Mouse (Mus musculus) brain, embryonic 14.5 days (tissue): ENCODE measurements around the gene Cpne4. TPM values are rescaled to one million over a fixed set of nuclear protein-coding genes. Genes with fewer than 3 reads are reported as not detected.
A peak's percentile ranks its signal among the peaks of the same experiment; 100 is the strongest.

Experiments used
- DNase-seq: peaks from one replicate; pipeline ENCODE4 v3.0.0-alpha.2; 2011; ENCODE audit warnings: low read depth
- CTCF ChIP-seq: fragments of 200-500 bp; IDR thresholded peaks from 2 replicates; pipeline ENCODE4 v1.5.1; 2012; ENCODE audit warnings: inconsistent platforms, mild to moderate bottlenecking, moderate library complexity, borderline replicate concordance; ENCODE audit not compliant: insufficient read depth, insufficient read length; ENCODE audit errors: extremely low read depth
- POLR2A ChIP-seq: fragments of 200-500 bp; IDR thresholded peaks from 2 replicates; pipeline ENCODE4 v1.6.1; 2012; ENCODE audit warnings: mild to moderate bottlenecking, inconsistent platforms, borderline replicate concordance; ENCODE audit not compliant: poor library complexity, insufficient read depth, insufficient read length, severe bottlenecking; ENCODE audit errors: extremely low read depth
- polyA plus RNA-seq: library from polyadenylated mRNA; depleted of rRNA; stranded (reverse); fragments of >200 nt; gene quantifications from 2 replicates; pipeline ENCODE4 v1.2.3, GENCODE M21; 2012

Gene Cpne4
- polyA plus RNA-seq, 1 experiment: 9.1 TPM

GRCm38 (mm10) chr9:104845226-104845930 is 298.3 kb downstream of the Cpne4 start:
- DNase-seq: no peak
- TF ChIP-seq POLR2A (no peak), CTCF (no peak)

DNA sequence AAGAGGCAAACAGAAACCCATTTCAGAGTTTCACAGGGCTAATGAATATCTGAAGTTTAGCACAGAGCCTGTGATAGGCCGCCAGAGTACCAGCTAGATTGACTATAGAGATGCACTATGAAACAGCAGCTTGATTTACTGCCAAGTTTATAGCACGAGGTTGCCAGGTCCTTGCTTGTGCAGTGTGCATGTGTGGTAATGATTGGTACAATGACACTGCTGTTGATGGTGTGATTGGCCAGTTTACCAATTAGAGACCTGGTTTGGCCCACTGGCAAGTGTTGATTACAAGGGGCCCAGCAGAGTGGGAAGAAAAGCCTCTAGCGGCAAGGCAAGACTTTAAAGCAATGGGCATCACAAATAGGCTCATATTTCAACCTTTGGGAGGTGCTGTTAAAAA is 306.6 kb downstream of the Cpne4 start:
- peak; percentile 93 for DNase-seq
- TF ChIP-seq CTCF (no peak), POLR2A (no peak)

- TF ChIP-seq POLR2A (no peak), CTCF (no peak)
- DNase-seq: peak; percentile 90
These were observed 307.3 kb downstream of the Cpne4 start for GRCm38 (mm10) chr9:104854245-104854921.

DNA sequence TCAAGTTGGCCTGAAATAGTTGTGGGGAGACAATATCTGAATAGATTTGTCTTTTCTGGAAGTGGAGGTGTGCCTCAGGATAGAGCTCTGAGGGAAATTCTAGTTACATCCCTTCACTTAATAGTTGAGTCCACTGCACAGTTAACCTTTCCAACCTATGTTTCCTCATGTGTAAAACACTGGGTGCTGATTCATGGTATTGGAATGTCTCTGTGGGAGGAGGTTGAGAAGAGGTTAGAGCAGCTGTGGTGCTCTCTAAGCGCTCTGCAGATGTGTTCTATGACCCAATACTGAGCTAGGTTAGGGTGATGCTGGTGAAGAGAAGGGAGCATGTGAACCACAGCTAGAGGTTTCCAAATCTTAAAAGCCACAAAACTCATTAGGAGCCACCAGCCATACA is 318.7 kb downstream of the Cpne4 start:
- no peak for DNase-seq
- no peak for TF ChIP-seq POLR2A
- no peak for TF ChIP-seq CTCF

DNA sequence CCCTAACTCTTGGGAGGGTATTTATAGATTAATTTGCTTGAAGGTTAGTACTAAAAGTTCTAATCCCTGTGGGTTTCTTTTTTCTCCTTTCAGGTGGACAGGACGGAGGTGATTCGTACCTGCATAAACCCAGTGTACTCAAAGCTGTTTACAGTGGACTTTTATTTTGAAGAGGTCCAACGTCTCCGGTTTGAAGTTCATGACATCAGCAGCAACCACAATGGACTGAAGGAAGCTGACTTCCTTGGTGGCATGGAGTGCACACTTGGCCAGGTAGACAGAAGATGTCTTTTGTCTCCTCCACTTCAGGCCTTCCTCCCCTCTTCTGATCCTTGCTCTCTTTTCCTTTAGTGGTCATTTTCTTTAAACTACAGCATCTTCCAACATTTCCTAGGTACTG is 325.5 kb downstream of the Cpne4 start:
- DNase-seq: no peak
- TF ChIP-seq POLR2A (no peak), CTCF (no peak)

- no peak for DNase-seq
- TF ChIP-seq CTCF (no peak), POLR2A (no peak)
These were observed 327.1 kb downstream of the Cpne4 start for GRCm38 (mm10) chr9:104874157-104874556.

DNA sequence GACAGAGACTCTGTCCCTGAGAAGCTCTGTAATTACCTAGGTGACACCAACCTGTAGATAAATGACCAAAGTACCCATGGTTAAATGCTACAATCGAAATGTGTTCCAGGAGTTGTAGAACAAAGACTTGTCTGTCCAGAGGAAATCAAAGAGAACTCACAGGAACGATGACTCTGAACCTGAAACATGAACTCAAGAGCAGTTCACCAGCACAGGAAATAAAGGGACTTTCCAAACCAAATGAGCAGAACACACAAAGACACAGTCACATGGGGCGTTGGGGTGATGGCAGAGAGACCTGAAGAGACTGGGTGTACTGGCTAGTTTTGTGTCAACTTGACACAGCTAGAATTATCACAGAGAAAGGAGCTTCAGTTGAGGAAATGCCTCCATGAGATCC is 329.9 kb downstream of the Cpne4 start:
- TF ChIP-seq CTCF (no peak), POLR2A (no peak)
- no peak for DNase-seq

GRCm38 (mm10) chr9:104878558-104878957 is 331.5 kb downstream of the Cpne4 start:
- no peak for DNase-seq
- TF ChIP-seq POLR2A (no peak), CTCF (no peak)

- no peak for TF ChIP-seq CTCF
- no peak for TF ChIP-seq POLR2A
- no peak for DNase-seq
These were observed 343.4 kb downstream of the Cpne4 start for GRCm38 (mm10) chr9:104890517-104890916.

- DNase-seq: no peak
- TF ChIP-seq POLR2A (no peak), CTCF (no peak)
These were observed 348.3 kb downstream of the Cpne4 start for GRCm38 (mm10) chr9:104895360-104895759.

DNA sequence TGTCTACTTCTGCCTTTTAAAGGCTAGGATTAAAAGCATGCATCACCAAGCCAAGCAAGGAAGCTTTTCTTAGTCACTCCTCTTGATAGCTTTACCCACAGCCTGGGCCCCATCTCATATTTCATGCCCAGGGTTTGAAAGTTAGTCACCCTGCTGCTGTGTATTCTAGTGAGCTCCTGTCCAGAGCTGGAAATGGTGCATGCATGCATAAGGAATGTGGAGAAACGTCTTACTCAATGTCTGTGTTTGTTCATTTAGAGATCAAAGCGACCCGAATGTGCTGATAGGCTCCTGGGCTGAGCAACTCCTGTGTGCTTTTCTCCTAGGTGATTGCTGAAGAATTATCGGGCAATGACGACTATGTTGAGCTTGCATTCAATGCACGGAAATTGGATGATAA is 354.0 kb downstream of the Cpne4 start:
- DNase-seq: peak; percentile 17

DNA sequence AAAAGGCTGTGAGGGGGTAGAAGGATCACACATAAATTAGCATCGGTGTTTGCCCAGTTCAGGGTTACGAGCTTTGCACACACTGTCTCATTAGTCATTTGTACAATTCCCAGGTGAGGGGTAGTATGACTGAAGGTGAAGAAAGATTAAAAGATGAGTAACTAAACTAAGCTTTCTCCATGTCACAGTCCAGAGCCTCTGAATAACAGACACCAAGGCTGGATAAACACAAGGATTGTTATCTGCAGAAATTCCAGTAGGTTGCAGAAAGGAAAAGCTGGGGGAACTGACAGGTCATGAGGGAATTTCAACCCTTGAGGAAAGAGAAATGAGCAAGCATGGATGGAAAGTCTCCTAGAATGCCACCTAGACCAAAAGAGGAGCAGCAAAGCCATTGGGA is 354.7 kb downstream of the Cpne4 start:
- TF ChIP-seq POLR2A (no peak), CTCF (no peak)

More for the DNA sequence above, 354.0 kb downstream of the Cpne4 start:
- no peak for TF ChIP-seq POLR2A
- no peak for TF ChIP-seq CTCF

GRCm38 (mm10) chr9:104912686-104913085 is 365.6 kb downstream of the Cpne4 start:
- no peak for TF ChIP-seq POLR2A

More for the DNA sequence above, 354.7 kb downstream of the Cpne4 start:
- DNase-seq: no peak

More at GRCm38 (mm10) chr9:104912686-104913085, 365.6 kb downstream of the Cpne4 start:
- no peak for DNase-seq
